Mouse (Mus musculus): Measurements from ENCODE around the gene Gm10837. TPM values are rescaled to one million over a fixed set of nuclear protein-coding genes. Genes with fewer than 3 reads are reported as not detected.

Gene Gm10837
- polyA plus RNA-seq, 1 experiment from 2014 or later: not detected

DNA sequence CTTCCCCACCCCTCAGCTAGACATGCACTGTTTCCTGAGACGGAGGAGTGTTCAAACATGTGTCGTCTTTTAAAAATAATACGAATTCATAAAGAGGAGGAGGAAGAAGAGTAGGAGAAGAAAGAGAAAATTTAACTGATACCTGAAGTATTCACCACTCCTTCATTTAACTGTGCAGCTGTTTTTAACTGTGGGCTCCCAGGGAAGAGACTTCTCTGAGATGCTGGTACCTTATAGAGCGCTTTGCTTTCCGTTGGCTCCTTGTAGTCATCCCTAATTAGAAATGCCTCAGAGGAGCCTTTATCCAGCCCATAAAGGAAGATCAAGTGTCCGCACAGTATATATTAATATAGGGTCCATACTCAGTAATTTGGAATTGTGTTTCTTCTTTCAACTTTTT lies 1.1 kb downstream of the Gm10837 start:
- H3K36me3 ChIP-seq: no peaks in the 10 kb centered on the region
- H3K9me3 ChIP-seq (replicated peaks): peaks cover 8% of the 10 kb centered on the region
- H3K4me2 ChIP-seq: no peak overlapping the region
- H3K4me1 ChIP-seq (replicated peaks): peaks cover 8% of the 10 kb centered on the region
- 79% methylated on average over 6 of the region's 6 CpGs for WGBS
- H3K27me3 ChIP-seq (replicated peaks): peaks cover 57% of the 10 kb centered on the region
- no peak overlapping the region for H3K27ac ChIP-seq (ENCODE audit: poor library complexity, severe bottlenecking)
- no peak for ATAC-seq (ENCODE audit: insufficient number of reproducible peaks, low FRiP score)
- H3K9ac ChIP-seq: no peak overlapping the region
- no peak overlapping the region for H3K4me3 ChIP-seq

GRCm38 (mm10) chr14:122492015-122492414 lies 1.6 kb downstream of the Gm10837 start:
- ATAC-seq (ENCODE audit: insufficient number of reproducible peaks, low FRiP score): no peak
- Histone ChIP-seq H3K9me3 (replicated peaks) (peaks cover 8% of the 10 kb centered on the region), H3K4me1 (replicated peaks) (peaks cover 8% of the 10 kb centered on the region), H3K9ac (no peak overlapping the region), H3K4me3 (no peak overlapping the region), H3K36me3 (no peaks in the 10 kb centered on the region), H3K27me3 (replicated peaks) (peaks cover 56% of the 10 kb centered on the region), H3K4me2 (no peak overlapping the region), H3K27ac (ENCODE audit: poor library complexity, severe bottlenecking) (no peak overlapping the region)
- WGBS: 64% methylated on average over 1 of the region's 1 CpGs

GRCm38 (mm10) chr14:122509058-122509457 lies 18.7 kb downstream of the Gm10837 start:
- Histone ChIP-seq H3K36me3 (no peaks in the 10 kb centered on the region), H3K4me2 (no peak overlapping the region), H3K4me1 (replicated peaks) (no peaks in the 10 kb centered on the region), H3K9me3 (replicated peaks) (no peaks in the 10 kb centered on the region), H3K27ac (ENCODE audit: poor library complexity, severe bottlenecking) (no peak overlapping the region), H3K27me3 (replicated peaks) (peaks cover 11% of the 10 kb centered on the region; the same call in 1 of the 2 replicates), H3K9ac (no peak overlapping the region), H3K4me3 (no peak overlapping the region)
- WGBS: 23% methylated on average over 2 of the region's 2 CpGs
- no peak for ATAC-seq (ENCODE audit: insufficient number of reproducible peaks, low FRiP score)

DNA sequence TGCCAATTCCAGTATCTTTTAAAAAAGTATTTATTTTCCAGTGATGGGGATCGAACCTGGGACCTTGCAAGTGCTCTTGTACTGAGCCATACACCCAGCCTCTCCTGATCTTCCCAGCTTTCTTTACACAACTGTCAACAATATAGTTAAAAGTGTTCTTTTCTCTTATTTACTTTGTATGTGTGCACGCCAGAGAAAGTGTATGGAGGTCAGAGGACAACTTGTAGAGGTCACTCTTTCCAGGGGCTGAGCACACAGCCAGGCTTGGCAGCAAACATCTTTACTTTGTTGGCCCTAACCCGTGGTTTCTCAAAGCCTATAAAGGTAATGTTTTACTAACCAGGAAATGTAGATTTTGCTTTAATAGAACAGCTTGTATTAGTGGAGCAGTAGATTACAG lies 21.1 kb downstream of the Gm10837 start:
- no peak overlapping the region for H3K27ac ChIP-seq (ENCODE audit: poor library complexity, severe bottlenecking)
- H3K9me3 ChIP-seq (replicated peaks): no peaks in the 10 kb centered on the region
- H3K9ac ChIP-seq: no peak overlapping the region
- H3K27me3 ChIP-seq (replicated peaks): peaks cover 11% of the 10 kb centered on the region; the same call in 1 of the 2 replicates
- no peaks in the 10 kb centered on the region for H3K36me3 ChIP-seq
- H3K4me3 ChIP-seq: no peak overlapping the region
- no peak for ATAC-seq (ENCODE audit: insufficient number of reproducible peaks, low FRiP score)
- WGBS: 66% methylated on average over 3 of the region's 3 CpGs
- no peak overlapping the region for H3K4me2 ChIP-seq
- no peaks in the 10 kb centered on the region for H3K4me1 ChIP-seq (replicated peaks)

GRCm38 (mm10) chr14:122513511-122514036 lies 23.2 kb downstream of the Gm10837 start:
- 36% methylated on average over 1 of the region's 1 CpGs for WGBS
- H3K9ac ChIP-seq: no peak overlapping the region

GRCm38 (mm10) chr14:122528475-122528874 lies 38.1 kb downstream of the Gm10837 start:
- Histone ChIP-seq H3K4me3 (no peak overlapping the region), H3K9ac (no peak overlapping the region), H3K27me3 (replicated peaks) (no peaks in the 10 kb centered on the region), H3K36me3 (no peaks in the 10 kb centered on the region), H3K4me1 (replicated peaks) (no peaks in the 10 kb centered on the region), H3K27ac (ENCODE audit: poor library complexity, severe bottlenecking) (no peak overlapping the region), H3K4me2 (no peak overlapping the region), H3K9me3 (replicated peaks) (0 out of 2 replicates have a peak, but pooled peaks cover 3% of the 10 kb centered on the region)
- ATAC-seq (ENCODE audit: insufficient number of reproducible peaks, low FRiP score): no peak
- 62% methylated on average over 4 of the region's 4 CpGs for WGBS

More at GRCm38 (mm10) chr14:122513511-122514036, 23.2 kb downstream of the Gm10837 start:
- Histone ChIP-seq H3K27me3 (replicated peaks) (peaks cover 11% of the 10 kb centered on the region; the same call in 1 of the 2 replicates), H3K4me3 (no peak overlapping the region), H3K4me1 (replicated peaks) (no peaks in the 10 kb centered on the region), H3K27ac (ENCODE audit: poor library complexity, severe bottlenecking) (no peak overlapping the region), H3K9me3 (replicated peaks) (no peaks in the 10 kb centered on the region), H3K36me3 (no peaks in the 10 kb centered on the region), H3K4me2 (no peak overlapping the region)
- no peak for ATAC-seq (ENCODE audit: insufficient number of reproducible peaks, low FRiP score)

- peak within 1 kb of the TSS; percentile 83 for H3K4me2 ChIP-seq
- H3K27ac ChIP-seq (ENCODE audit: poor library complexity, severe bottlenecking): peak within 1 kb of the TSS; percentile 30
- H3K9me3 ChIP-seq (replicated peaks): no peaks in the 10 kb centered on the region
- H3K4me3 ChIP-seq: peak within 1 kb of the TSS; percentile 85
- peak; percentile 99 for ATAC-seq (ENCODE audit: insufficient number of reproducible peaks, low FRiP score)
- H3K27me3 ChIP-seq (replicated peaks): no peaks in the 10 kb centered on the region
- H3K9ac ChIP-seq: peak within 1 kb of the TSS; percentile 82
- no peaks in the 10 kb centered on the region for H3K36me3 ChIP-seq
- H3K4me1 ChIP-seq (replicated peaks): peaks cover 8% of the 10 kb centered on the region; the same call in 1 of the 2 replicates
- 2% methylated on average over 54 of the region's 54 CpGs for WGBS
Observed at GRCm38 (mm10) chr14:122534017-122534924, 43.9 kb downstream of the Gm10837 start, which contains the start of gene Pcca. Gene Pcca, plus strand, starts transcription at chr14:122534324.

GRCm38 (mm10) chr14:122535986-122536385 lies 45.6 kb downstream of the Gm10837 start:
- Histone ChIP-seq H3K27ac (ENCODE audit: poor library complexity, severe bottlenecking) (no peak overlapping the region), H3K4me3 (no peak overlapping the region), H3K4me1 (replicated peaks) (peaks cover 8% of the 10 kb centered on the region; the same call in 1 of the 2 replicates), H3K27me3 (replicated peaks) (no peaks in the 10 kb centered on the region), H3K9me3 (replicated peaks) (no peaks in the 10 kb centered on the region), H3K9ac (no peak overlapping the region), H3K4me2 (no peak overlapping the region), H3K36me3 (no peaks in the 10 kb centered on the region)
- WGBS: 89% methylated on average over 1 of the region's 1 CpGs
- no peak for ATAC-seq (ENCODE audit: insufficient number of reproducible peaks, low FRiP score)

Other genes with a start within 250 kb of the Gm10837 start
- gene Gm5089, start 39.5 kb upstream of the Gm10837 start, polyA plus RNA-seq (2016; fragmentation: Nextera tagmentation; extraction: Ambion mirVana): not detected in 2 replicates
- gene Zic5, start 24.9 kb upstream of the Gm10837 start, polyA plus RNA-seq (2016; fragmentation: Nextera tagmentation; extraction: Ambion mirVana): 0.04 TPM in 1 of 2 replicates, not detected in the other
- gene Zic2, start 15.2 kb upstream of the Gm10837 start, polyA plus RNA-seq (2016; fragmentation: Nextera tagmentation; extraction: Ambion mirVana): not detected in 2 replicates
- gene Pcca, start 43.7 kb downstream of the Gm10837 start, polyA plus RNA-seq (2016; fragmentation: Nextera tagmentation; extraction: Ambion mirVana): 28.0 and 28.4 TPM in 2 replicates

Data from heart, embryonic 12.5 days (tissue).